Mouse (Mus musculus): ENCODE data around the gene Gm20388.

GRCm38 (mm10) chr8:122276308-122276707 lies 2365.7 kb downstream of the Gm20388 start:
- no peak for TF ChIP-seq POLR2A (IDR thresholded peaks at IDR 0.05; ENCODE audit: low read depth, low read length)
- no peak for TF ChIP-seq CTCF (conservative IDR thresholded peaks at IDR 0.05; ENCODE audit: insufficient read depth, insufficient read length, low read depth, low read length)

All from kidney, adult 2 months (tissue).